Mouse (Mus musculus) frontal cortex, postnatal 36 days (tissue): ENCODE data around the gene Cpxm2.

Experiments
- DNase-seq, 2 experiments: peaks; one replicate each; pipeline ENCODE4 v3.0.0; 2022; ENCODE audit warnings: low spot score in 2 of 2

Cpxm2 gene

DNA sequence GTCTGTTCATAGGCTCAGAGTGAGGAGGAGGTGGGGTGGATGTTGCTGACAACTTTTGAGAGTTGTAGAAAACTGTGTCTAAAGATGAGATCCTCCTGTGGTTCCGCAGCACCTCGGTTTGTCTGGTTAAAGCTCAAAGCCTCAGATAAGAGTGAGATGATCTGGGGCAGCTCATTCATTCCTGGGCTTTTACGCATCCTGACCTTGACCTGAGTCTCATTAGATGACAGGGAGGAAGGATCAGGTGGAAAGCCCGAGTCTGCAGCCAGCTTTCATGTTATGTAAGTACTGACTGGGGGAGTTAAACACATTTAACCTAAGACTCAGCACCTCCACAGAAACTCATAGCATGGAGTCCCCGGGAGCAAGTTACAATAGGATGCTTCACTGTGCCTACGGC, 127.9 kb downstream of the Cpxm2 start:
- DNase-seq, result no peak

DNA sequence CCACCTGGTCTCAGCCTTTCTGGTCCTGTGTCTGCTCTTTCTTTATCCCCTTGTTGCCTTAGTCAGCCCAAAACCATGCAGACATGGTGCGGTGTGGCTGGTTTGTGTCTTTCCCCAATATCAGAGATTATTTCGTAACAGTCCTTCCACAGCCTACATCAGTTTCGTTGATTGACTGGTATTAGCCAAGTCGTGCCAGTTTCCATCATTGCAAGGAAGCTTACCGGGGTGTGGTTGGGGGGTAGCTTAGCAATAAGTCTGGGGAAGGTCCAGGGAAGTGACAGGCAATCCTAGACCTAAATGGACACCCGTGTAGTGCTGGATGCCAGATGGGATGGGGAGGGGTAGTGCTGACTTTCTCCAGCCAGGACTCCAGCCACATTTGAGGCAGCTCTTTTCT, 128.9 kb downstream of the Cpxm2 start:
- DNase-seq, result no peak

DNA sequence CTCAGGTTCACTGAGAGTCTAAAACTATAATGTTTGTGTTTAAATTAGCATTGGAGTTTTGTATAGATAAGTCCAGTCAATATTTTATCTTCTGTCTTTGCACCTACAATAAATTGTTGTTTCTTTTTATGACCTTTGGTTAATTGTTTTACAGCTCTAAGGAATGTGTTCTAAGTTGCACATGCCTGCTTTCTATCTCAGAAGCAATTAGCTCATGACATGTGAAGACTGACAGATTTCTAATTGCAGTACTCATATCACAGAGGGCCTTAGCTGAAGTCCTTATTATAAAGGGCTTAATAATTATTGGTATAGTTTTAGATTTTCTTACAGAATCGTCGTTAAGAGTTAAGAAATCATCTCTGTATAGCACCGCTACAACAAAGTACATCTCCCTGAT, 138.6 kb downstream of the Cpxm2 start:
- no peak for DNase-seq

DNA sequence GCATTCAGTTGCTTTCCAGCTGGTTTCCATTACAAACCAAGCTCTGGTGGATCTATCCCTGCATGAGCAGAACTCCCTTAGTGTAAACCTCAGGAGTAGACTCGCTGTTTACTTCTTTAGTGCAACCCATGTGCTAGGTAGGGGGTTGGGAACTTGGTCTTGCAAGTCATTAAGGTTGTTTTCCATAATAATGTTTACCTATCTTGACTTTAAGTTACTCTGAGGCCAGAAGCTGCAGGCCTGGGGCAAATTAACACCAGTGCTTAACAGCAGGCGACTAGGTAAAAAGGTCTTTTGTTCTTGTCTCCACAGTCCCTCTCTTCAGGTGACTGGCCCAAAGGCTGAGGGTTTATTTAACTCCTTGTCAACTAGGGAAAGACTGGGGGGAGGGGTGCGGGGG, 139.3 kb downstream of the Cpxm2 start:
- no peak for DNase-seq

DNA sequence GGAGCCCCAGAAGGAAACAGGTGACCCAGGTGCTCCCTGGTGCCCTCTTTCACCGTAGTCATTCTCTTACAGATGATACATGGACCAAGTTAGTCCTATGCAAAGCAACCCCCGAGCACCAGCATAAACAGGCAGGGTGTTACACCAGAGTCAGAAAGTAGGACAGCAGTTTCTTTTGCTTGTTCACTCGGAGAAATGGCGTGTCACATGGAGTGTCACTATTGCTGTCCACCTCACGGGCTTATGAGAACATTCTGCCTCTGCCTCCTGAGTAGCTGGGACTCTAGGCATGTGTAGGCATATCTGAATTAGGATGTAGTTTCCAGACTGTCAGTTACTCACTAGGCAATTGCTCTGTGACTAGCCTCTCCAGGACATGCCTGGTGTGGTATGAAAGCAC, 140.6 kb downstream of the Cpxm2 start:
- DNase-seq, result no peak

DNA sequence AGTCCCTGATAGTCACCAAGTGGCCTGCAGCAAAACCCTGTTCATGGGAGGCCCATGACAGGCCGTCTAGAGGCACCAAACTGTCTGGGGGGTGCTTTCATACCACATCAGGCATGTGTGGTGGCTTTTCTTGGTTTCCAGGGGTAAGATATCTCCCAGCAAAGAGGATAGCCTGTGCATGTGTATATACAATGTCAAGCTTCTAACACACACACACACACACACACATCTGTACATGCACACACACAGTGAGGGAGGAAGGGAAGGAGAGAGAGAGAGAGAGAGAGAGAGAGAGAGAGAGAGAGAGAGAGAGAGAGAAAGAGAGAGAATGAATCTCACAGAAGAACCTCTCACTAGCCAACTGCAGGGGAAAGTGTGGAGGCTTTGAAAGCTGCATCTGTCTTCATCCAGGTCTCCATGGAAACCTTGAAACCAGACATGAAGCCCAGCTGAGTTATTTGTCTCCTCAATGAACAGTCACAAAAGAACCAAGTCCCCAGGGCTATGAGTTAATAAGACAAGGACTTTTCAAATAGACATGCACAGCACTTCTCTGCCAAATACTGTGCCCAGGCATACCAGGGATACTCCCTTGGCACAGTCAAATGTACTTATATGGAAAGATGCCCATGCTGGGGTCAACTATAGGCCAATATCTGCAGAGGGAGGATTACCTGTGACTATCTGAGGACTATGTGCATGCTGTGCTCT, 141.4 kb downstream of the Cpxm2 start:
- peak in 1 of 2 experiments; percentile 58 for DNase-seq

DNA sequence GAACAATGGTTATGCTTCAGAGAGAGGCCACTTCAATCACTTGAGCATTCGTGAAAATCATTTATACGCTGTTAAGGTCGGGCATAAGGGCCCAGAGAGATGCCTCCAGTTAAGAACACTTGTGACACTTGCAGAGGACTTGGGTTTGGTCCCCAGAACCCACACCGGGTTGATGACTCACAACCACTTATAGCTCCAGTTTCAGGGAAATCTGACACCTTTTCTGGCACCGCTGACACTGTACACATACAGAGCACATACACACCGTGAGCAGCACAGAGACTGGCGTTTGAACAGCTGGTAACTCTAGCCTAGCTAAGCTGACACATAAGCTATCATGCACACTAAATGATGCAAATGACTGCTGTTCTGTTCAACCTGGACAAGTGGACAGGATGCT, 145.5 kb downstream of the Cpxm2 start:
- no peak for DNase-seq

DNA sequence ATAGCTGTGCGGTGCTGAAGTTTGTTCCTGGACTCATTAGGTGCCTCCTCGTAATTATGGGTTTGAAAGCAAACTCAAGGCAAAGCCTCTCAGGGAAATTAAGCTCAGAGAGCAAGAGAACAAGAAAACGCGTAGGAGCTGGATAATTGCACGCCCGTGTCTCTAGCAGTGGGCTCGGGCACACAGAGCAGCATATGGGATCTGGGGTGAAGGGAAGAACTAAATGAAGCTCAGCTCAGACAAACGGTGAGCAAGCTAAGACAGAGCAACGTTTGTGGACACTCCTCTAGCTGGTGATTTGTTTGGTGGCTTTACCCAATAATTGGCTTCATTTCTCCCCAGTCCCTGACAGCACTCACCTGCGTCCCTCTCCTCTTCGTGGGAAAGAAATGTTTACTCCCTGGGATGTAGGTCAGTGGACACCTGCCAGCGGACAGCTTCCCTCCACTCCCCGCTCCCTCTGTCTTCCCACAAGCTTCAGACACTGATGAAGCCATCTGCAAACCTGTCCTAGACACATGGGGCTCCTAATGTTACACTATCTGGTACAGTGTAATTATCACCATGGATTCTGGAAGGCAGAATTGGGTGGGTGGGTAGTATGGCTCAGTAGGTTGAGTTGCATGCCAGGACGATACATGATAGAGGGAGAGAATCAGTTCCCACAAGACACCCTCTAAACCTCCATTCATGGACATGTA, 148.4 kb downstream of the Cpxm2 start:
- DNase-seq, result no peak

DNA sequence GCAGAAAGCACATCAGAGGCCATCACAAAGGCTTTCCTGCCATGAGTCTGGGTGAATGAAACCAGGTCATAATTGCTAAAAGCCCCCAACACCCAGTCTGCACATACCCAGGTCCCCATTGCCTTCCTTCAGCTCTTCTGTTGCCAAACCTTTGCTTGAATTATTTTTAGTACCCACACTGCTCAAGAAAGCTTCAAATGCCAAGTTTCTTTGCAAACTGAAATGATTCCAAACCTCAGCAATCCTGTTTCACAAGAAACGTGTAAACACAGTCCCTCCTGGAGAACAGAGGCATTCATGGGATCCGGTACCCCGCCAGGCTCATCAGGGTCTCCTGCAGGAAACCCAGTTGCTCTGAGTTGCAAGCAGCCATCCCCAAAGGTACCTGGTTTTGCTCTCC, 161.7 kb downstream of the Cpxm2 start:
- DNase-seq, result no peak

DNA sequence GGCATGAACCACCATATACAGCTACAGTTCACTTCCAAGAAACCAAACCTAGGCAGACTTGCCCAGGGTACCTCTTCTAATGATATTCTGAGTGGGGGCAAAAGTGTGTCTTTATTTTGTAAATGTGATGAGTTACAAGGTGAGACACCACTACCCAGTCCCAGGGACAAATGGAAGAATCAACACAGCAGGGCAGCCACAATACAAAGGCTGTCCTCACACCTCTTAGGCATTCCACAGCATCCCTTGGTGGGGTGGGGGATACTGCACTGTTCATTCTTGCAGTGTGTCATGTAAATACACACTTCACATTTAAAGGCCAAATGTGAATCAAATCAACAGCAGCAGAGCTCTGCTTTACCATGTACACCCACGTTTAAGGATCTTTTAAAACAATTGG, 162.3 kb downstream of the Cpxm2 start:
- no peak for DNase-seq

DNA sequence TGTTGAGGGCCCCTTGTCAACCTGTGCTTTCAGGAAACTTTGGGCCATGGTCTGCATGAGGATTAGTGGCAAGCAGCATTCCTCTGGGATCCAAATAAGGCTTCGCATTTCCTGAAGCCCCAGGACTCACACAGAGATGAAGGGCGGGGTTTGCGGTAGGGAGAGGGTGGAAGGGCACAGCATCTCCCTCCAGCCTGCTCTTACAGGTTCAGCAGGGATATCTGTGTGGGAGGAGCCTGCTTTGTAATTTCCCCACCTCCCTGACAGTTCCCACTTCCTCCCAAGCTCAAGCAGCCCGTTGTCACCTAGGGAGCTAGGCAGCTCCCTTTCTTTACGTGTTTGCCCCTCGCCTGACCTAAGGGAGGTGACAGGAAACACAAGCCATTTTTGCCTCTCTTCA, 165.5 kb downstream of the Cpxm2 start:
- no peak for DNase-seq
